16 mouse cellular contexts compared by ENCODE assay signal in the genomic region with DNA sequence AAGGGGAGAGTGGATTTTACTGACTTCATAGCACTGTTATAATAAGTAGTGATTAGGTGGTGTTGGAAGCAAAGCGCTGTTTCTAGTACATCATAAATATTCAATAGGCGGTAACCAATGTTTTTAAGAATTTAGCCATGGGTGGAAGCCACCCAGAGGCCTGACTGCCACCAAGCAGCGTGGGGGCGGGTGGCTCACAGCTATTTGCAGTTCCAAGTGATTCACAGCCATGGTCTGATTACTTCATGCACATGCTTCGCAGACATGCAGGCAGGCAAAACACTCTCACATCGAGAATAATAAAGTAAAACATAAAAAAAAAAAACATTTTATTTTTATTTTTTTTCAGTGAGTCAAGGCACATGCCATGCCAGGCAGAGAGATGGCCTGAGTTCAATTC.
"Had no signal": no experiment of that assay in that cellular context is flagged by ENCODE, and none has a peak within 500 bp of the region (broad histone marks: within the 10 kb centered on the region; RNA-seq: fewer than 3 reads in every experiment).

No protein-coding gene starts in this region.

- ATAC-seq: hindbrain, postnatal 0 days; intestine, embryonic 16.5 days had no signal

- DNase-seq: gastrocnemius, adult 2 months; gastrocnemius, postnatal 14 days; gastrocnemius, postnatal 36 days; heart, adult 2 months; heart, postnatal 14 days; heart, postnatal 36 days; kidney, adult 11 months; kidney, adult 2 months; kidney, adult 9 months; kidney, postnatal 14 days; kidney, postnatal 36 days; layer of hippocampus, adult 9-11 months; layer of hippocampus, postnatal 36 days; left cerebral cortex, postnatal 4 days had no signal
